Mouse (Mus musculus) cortical plate, adult 2 months (tissue): Measurements from ENCODE around the gene Plch1. TPM values are rescaled to one million over a fixed set of nuclear protein-coding genes. Genes with fewer than 3 reads are reported as not detected.

Source experiments
- H3K27ac ChIP-seq: fragments of 200-500 bp; 2 replicates; pipeline ENCODE4 v1.5.1; 2012; ENCODE audit warnings: low read length, control low read depth, inconsistent platforms; ENCODE audit not compliant: insufficient read depth
- H3K4me1 ChIP-seq: fragments of 200-500 bp; 2 replicates; pipeline ENCODE4 v1.6.1; 2011; ENCODE audit warnings: low read length; ENCODE audit not compliant: control insufficient read depth, insufficient read depth
- H3K4me3 ChIP-seq: fragments of 200-500 bp; 2 replicates; pipeline ENCODE4 v1.5.1; 2011; ENCODE audit warnings: mild to moderate bottlenecking, low read length, control low read depth; ENCODE audit not compliant: insufficient read depth
- CTCF ChIP-seq: fragments of 200-500 bp; IDR thresholded peaks from 2 replicates; pipeline ENCODE4 v1.5.1; 2011; ENCODE audit warnings: mild to moderate bottlenecking, control low read depth, low read length; ENCODE audit not compliant: insufficient read depth; ENCODE audit errors: extremely low read depth
- POLR2A ChIP-seq: fragments of 200-500 bp; IDR thresholded peaks from 2 replicates; pipeline ENCODE4 v1.6.1; 2011; ENCODE audit warnings: mild to moderate bottlenecking, low read length, control low read depth; ENCODE audit not compliant: insufficient read depth; ENCODE audit errors: extremely low read depth
- polyA plus RNA-seq: library from polyadenylated mRNA; depleted of rRNA; stranded (reverse); fragments of >200 nt; gene quantifications from 2 replicates; pipeline ENCODE4 v1.2.3, GENCODE M21; 2012

Gene Plch1
- polyA plus RNA-seq, 1 experiment, result 5.0 TPM

DNA sequence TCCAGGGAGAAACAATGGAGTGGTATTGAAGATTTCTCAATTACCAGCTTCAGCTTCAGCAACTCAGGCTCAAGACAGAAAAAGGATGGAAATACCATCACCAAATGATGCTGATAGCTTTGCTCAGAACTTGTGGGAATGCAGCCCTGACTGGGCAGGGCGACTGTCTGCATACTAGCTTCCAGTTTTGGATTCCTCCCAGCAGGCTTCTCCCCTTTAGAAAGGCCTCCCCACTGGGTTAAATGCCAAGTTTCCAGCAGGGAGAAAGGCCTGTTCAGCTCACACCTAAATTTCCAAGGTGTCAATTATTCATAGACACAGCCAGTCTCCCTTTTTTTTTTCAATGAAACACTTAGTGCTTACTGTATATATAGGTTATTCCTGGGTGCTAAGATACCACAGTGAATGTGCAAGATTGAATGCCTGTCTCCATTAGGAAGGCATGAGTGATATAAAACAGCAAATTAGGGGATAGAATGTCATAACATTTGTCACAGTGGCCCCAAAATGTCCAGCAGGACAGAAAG lies 75.3 kb downstream of the Plch1 start:
- H3K4me3 ChIP-seq, result no peak overlapping the region
- H3K27ac ChIP-seq, result no peak overlapping the region
- no peaks in the 10 kb centered on the region for H3K4me1 ChIP-seq
- TF ChIP-seq POLR2A (no peak), CTCF (no peak)

DNA sequence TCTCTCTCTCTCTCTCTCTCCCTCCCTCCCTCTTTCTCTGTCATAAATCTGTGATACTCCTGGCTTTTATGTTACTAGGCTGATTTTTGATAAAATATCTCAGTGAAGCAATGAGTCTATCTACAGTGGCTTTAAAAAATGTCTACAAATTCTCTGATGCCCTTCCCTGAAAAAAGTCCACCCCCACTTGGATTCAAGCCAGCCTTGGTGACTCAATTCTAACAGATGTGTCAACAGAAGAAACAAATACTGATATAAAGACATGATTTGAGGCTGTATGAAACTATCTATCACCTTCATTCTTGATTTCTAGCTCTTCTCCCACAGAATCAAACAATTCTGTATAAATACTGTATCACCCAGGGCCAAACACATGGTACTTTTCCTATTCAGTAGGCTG lies 76.6 kb downstream of the Plch1 start:
- no peaks in the 10 kb centered on the region for H3K4me1 ChIP-seq
- TF ChIP-seq CTCF (no peak), POLR2A (no peak)
- H3K4me3 ChIP-seq, result no peak overlapping the region
- no peak overlapping the region for H3K27ac ChIP-seq

DNA sequence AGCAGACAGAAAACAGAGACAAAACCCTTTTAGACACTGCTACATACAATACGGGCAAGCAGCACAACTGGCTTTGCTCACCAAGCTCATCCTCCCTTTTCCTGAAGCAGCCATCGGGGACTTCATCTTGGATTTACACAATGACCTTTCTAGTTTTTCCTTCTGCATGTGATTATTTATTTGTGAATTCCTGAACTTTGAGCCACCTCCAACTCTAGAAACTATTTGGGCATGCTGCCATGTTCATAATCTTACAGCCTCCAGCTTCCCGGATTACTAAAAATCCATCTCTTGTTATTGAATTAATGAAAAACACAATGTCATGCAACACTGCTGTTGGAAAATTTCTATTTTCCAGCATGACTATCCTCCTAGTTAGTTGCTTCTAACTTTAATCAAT lies 84.1 kb downstream of the Plch1 start:
- Histone ChIP-seq H3K4me1 (no peaks in the 10 kb centered on the region), H3K27ac (no peak overlapping the region), H3K4me3 (no peak overlapping the region)
- TF ChIP-seq POLR2A (no peak), CTCF (no peak)

DNA sequence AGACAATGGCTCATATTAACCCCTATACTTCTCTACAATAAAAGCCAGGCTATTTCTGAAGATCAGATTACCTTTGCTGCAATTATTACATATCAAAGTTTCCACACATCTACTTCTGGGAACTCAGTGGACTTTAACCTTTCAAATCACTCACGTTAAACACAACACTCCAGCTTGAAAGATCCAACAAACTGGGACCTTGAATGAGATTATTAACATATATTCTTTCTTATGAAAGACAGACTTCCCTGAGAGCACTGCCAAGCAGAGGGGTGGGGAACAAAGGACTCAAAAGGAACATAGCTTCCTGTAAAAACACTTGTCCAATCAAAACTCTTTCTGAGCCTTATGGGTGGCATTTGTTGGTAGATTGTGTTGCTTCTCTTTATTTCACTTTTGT lies 85.1 kb downstream of the Plch1 start:
- no peak for TF ChIP-seq CTCF
- no peak for TF ChIP-seq POLR2A
- Histone ChIP-seq H3K4me3 (no peak overlapping the region), H3K4me1 (no peaks in the 10 kb centered on the region), H3K27ac (no peak overlapping the region)

DNA sequence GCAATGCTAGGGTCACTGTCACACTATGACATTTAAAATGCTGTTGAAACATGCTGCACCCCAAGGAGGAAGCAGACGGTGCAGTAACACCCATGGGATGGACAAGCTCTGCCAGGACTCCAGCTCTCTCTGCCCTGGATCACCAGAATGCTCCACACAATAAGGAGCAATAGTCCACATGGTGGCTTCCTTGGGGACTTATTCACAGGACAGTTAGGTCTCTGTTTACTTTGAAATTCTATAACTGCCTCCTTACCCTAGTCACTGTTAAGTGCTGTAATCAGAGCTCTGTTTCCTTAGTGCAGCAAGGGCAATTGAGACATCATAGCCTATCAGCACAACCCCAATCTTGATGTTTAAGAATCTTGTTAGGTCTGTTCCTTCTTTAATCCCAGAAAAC lies 92.4 kb downstream of the Plch1 start:
- no peak for TF ChIP-seq POLR2A
- no peak for TF ChIP-seq CTCF
- Histone ChIP-seq H3K4me1 (no peaks in the 10 kb centered on the region), H3K27ac (no peak overlapping the region)

DNA sequence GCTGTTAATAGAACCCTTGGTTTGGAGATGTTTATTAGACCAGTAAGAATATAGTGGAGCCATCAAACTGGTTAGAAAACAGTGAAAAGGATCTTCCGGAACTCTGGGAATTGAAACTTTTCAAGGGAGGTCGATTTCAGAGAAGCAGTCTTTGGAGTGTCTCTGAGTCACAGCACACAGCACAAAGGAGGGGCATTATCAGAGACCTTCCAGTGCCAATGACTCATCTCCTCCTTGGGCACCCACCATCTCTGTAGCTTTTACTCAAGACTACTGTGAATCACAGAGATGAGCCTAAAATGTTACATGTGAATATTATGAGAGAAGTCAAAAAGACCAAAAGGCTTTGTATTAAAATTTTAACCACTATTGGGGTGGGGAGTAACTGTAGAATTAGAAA lies 93.8 kb downstream of the Plch1 start:
- no peak overlapping the region for H3K4me3 ChIP-seq
- H3K4me1 ChIP-seq, result no peaks in the 10 kb centered on the region
- TF ChIP-seq POLR2A (no peak), CTCF (no peak)
- no peak overlapping the region for H3K27ac ChIP-seq

More for the DNA sequence above, 92.4 kb downstream of the Plch1 start:
- no peak overlapping the region for H3K4me3 ChIP-seq

DNA sequence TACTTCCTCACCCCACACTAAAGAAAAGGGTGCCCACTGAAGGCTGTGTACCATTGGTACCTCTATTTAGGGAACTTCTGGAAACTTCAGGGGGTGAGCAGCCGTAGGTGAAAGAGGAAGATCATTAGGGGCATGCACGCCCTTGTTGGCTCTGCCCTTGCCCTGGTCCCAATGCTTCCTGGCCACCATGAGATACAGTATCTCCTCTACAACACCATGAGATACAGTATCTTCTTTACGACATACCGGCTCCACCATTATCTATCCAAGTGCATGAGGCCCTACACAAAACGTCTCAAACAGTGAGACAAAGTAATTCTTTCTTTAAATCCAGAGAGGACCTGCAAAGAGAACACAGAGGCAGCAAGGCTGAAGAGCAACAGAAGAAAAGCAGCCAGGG lies 98.6 kb downstream of the Plch1 start:
- Histone ChIP-seq H3K4me3 (no peak overlapping the region), H3K4me1 (no peaks in the 10 kb centered on the region), H3K27ac (no peak overlapping the region)
- TF ChIP-seq CTCF, result no peak
- no peak for TF ChIP-seq POLR2A

DNA sequence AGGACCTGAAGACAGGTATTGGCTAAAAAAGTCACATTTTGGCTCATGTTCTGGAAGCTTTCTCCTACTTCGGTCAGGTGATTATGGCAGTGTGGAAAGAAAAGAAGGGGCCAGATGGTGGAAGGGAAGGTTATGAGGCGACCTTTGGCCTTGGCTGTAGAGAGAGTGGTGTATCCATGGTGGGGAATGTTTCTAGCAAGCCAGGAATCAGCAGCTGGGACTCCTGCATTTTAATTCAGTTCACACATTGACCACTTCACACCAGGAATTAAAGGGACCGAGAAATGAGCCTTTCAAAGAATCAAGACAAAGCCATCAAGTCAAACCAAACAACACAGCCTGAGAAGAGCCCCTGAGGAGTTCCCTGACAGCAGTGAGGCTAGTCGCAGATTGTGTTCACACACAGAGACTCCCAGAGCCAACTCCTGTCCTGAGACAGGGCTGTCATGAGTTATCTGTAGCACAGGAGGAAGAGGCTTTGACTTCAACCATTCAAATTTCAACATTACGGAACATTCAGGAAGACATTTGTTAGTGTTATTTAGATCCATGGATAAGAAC lies 112.4 kb downstream of the Plch1 start:
- no peaks in the 10 kb centered on the region for H3K4me1 ChIP-seq
- H3K4me3 ChIP-seq, result no peak overlapping the region
- no peak for TF ChIP-seq POLR2A
- TF ChIP-seq CTCF, result no peak
- H3K27ac ChIP-seq, result no peak overlapping the region

DNA sequence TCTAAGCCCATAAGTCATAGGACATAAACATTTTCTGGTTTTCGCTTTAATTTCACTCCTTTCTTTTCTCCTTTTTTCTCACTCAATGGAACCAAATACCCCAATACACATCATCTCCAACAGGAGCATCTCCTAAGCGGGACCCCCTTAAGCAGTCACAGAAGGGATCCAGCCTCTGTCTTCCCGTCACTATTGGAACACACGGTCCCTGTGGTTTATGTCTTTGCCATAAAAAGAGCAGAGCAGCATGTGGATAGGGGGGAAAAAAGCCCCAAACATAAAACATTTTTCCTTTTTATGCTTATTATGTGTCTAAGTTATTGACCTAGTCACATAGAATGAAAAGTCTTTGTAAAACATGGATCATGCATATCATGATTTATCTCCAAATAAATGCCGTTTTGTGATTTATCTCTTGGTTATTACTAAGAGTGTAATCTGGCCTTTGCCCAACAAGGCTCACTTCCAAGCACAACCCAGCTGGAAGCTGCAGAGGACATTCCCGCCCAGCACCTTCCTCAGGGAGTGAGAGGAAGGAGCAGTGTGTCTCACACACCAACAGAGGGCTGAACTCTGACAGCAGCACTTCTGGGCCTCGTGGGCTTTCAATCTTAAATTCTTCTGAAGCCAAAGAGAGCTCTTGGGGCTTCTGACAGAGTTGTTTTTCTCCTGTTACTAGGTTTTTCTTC lies 126.5 kb downstream of the Plch1 start:
- H3K27ac ChIP-seq, result no peak overlapping the region
- TF ChIP-seq POLR2A (no peak), CTCF (no peak)
- no peaks in the 10 kb centered on the region for H3K4me1 ChIP-seq
- no peak overlapping the region for H3K4me3 ChIP-seq

DNA sequence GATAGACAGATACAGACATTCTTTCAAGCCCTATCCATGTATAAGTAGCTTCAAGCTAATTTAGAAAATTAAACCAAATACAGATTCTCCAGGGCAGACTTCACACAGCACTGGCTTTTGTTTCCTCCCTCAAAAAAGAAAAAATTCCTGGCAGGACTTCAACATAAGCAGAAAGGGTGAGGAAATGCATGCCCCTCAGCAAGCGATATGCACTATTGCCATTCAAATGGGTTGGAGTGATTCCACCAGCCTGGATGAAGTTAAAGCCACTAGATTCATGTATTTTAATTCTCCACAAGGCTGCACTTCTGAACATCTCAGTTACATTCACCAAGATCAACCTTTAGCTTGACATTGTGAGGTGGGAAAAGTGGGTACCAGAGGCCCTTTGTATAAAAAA lies 138.5 kb downstream of the Plch1 start:
- H3K4me3 ChIP-seq, result no peak overlapping the region
- no peaks in the 10 kb centered on the region for H3K4me1 ChIP-seq
- TF ChIP-seq CTCF (no peak), POLR2A (no peak)
- H3K27ac ChIP-seq, result no peak overlapping the region

DNA sequence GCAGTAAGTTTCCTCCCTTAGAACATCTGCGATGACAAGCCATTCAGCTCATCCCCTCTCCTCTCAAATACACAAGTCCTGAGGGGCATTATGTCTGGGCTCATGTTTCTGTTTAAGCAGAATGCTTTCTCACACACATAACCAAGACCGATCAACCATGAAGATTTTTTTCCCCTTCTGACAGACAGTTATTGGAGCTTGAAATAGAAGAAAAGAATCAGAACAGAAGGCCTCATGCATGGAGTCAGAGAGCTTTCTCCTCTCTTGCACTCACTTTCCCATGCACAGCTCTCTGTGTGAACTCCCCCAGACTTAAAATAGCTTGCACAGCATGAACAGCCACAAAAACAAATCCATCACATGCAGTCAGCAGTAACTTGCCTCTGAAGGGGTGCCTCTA lies 159.2 kb downstream of the Plch1 start:
- Histone ChIP-seq H3K4me1 (no peaks in the 10 kb centered on the region; the same call in 1 of the 2 replicates), H3K27ac (no peak overlapping the region)

More for the DNA sequence above, 159.2 kb downstream of the Plch1 start:
- no peak overlapping the region for H3K4me3 ChIP-seq
- TF ChIP-seq POLR2A (no peak), CTCF (no peak)
